Mouse (Mus musculus): ENCODE measurements at regions not wholly inside any gene's neighbourhood (a gene's known extent, or its start where the extent isn't known, plus 50 kb on each side); places are given as distances from the start of the nearest gene placed in this dataset.

DNA sequence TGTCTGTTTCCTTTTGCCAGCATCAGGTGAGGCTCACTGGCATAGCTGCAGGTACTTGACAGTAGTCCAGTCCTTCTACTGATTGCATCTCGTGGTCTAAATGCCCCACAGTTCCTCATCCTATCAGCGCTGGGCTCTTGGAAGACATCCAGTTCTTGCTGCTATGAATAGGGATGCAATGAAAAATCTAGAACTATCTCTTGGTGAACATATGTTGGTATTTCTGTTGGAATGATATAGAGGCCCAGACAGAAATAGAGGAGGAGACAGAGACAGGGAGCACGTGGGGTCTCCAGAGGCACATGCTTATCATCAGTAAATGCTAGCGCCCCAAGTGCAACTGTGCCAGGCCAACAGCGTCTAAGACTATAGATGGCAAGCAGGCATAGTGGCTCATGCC is 81.4 kb upstream of the Ctnnb1 start:
- TF ChIP-seq EP300 (IDR thresholded peaks at IDR 0.05; ENCODE audit: insufficient read depth, low read depth, low read length) (no peak), CTCF (IDR thresholded peaks at IDR 0.05) (no peak)
